Mouse (Mus musculus): ENCODE results near the gene Ctnna2. TPM values are rescaled to one million over a fixed set of nuclear protein-coding genes. Genes with fewer than 3 reads are reported as not detected.

Ctnna2 gene
- polyA plus RNA-seq, 1 experiment from 2014 or later: 1.2 TPM

DNA sequence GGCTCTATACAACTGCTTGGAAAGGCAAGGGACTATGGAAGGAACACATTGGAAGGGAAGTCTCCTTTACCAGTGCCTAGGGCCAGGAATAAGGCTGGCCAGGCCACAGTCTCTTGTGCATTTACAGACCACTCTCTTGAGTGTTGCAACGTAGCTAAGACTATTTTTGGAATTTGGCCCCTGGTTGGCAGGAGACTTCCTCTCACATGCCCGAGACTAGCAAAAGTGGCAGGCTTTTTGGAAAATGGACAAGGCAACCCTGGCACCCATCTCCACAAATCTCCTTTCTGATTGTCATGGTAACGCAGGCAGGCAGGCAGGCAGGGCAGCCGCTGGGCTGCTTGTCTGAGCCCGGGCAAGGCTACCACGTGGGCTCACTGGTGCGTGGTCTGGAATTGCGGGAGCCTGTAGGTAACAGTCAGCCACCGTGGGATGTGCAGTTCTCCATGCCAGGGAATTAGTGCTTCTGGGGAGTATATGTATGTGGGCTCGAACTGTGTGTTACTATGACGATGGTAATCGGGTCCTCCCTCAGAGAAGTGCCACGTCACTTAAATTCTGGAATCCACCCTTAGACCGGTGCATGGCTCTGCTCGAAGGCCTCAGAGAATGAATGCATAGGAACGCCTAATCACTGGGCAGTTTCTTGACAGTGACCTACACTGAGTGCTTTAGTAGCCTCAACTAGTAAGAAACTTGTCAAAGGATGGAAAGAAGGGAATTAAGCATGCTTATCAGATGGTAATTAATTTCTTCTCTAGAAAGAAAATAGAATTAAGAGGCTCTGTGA, 756.5 kb downstream of the Ctnna2 start:
- Histone ChIP-seq H3K4me3 (ENCODE audit: low read length) (no peak overlapping the region), H3K27me3 (ENCODE audit: control insufficient read depth, insufficient read depth, low read length) (no peaks in the 10 kb centered on the region), H3K4me1 (ENCODE audit: control insufficient read depth, insufficient read depth, low read length) (no peaks in the 10 kb centered on the region), H3K4me2 (ENCODE audit: low read depth, low read length) (no peak overlapping the region), H3K9me3 (replicated peaks; ENCODE audit: control insufficient read depth, low read length) (no peaks in the 10 kb centered on the region), H3K36me3 (ENCODE audit: control insufficient read depth, insufficient read depth) (no peaks in the 10 kb centered on the region), H3K27ac (ENCODE audit: low read length) (no peak overlapping the region), H3K9ac (ENCODE audit: low read length) (no peak overlapping the region)
- no peak for ATAC-seq (replicated peaks; ENCODE audit: extremely low read depth, insufficient read depth, low FRiP score)
- WGBS: 68% methylated on average over 16 of the region's 16 CpGs

GRCm38 (mm10) chr6:77220776-77221175, 758.7 kb downstream of the Ctnna2 start:
- H3K9me3 ChIP-seq (replicated peaks; ENCODE audit: control insufficient read depth, low read length): no peaks in the 10 kb centered on the region
- H3K36me3 ChIP-seq (ENCODE audit: control insufficient read depth, insufficient read depth): no peaks in the 10 kb centered on the region
- ATAC-seq (replicated peaks; ENCODE audit: extremely low read depth, insufficient read depth, low FRiP score): no peak
- no peak overlapping the region for H3K27ac ChIP-seq (ENCODE audit: low read length)
- H3K9ac ChIP-seq (ENCODE audit: low read length): no peak overlapping the region
- no peak overlapping the region for H3K4me2 ChIP-seq (ENCODE audit: low read depth, low read length)
- no peak overlapping the region for H3K4me3 ChIP-seq (ENCODE audit: low read length)
- H3K27me3 ChIP-seq (ENCODE audit: control insufficient read depth, insufficient read depth, low read length): no peaks in the 10 kb centered on the region
- 70% methylated on average over 4 of the region's 4 CpGs for WGBS
- no peaks in the 10 kb centered on the region for H3K4me1 ChIP-seq (ENCODE audit: control insufficient read depth, insufficient read depth, low read length)

DNA sequence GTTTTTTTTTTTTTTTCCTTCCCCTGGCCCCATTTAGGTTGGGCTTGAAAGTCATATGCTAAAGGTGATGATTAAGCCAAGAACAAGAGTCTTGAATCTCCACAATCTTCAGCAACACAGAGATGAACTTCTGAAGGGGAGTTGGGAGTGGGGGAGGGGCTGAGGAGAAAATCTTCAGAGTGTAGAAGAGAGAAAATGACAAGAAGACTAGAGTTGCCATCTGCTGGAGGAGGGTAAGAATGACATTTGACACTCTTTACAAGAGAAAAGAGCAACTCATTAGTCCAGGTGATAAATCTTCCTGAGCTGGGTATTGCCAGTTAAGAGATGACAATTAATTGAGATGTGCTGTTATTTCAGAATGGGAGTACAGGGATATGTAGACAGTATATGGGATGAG, 760.6 kb downstream of the Ctnna2 start:
- Histone ChIP-seq H3K27ac (ENCODE audit: low read length) (no peak overlapping the region), H3K36me3 (ENCODE audit: control insufficient read depth, insufficient read depth) (no peaks in the 10 kb centered on the region), H3K4me2 (ENCODE audit: low read depth, low read length) (no peak overlapping the region), H3K9ac (ENCODE audit: low read length) (no peak overlapping the region), H3K4me3 (ENCODE audit: low read length) (no peak overlapping the region), H3K4me1 (ENCODE audit: control insufficient read depth, insufficient read depth, low read length) (no peaks in the 10 kb centered on the region), H3K27me3 (ENCODE audit: control insufficient read depth, insufficient read depth, low read length) (no peaks in the 10 kb centered on the region), H3K9me3 (replicated peaks; ENCODE audit: control insufficient read depth, low read length) (no peaks in the 10 kb centered on the region)
- no peak for ATAC-seq (replicated peaks; ENCODE audit: extremely low read depth, insufficient read depth, low FRiP score)

- no peaks in the 10 kb centered on the region for H3K4me1 ChIP-seq (ENCODE audit: control insufficient read depth, insufficient read depth, low read length)
- no peak overlapping the region for H3K9ac ChIP-seq (ENCODE audit: low read length)
- 72% methylated on average over 4 of the region's 4 CpGs for WGBS
- no peak overlapping the region for H3K4me2 ChIP-seq (ENCODE audit: low read depth, low read length)
- ATAC-seq (replicated peaks; ENCODE audit: extremely low read depth, insufficient read depth, low FRiP score): no peak
- H3K4me3 ChIP-seq (ENCODE audit: low read length): no peak overlapping the region
- H3K9me3 ChIP-seq (replicated peaks; ENCODE audit: control insufficient read depth, low read length): no peaks in the 10 kb centered on the region
- no peak overlapping the region for H3K27ac ChIP-seq (ENCODE audit: low read length)
- no peaks in the 10 kb centered on the region for H3K27me3 ChIP-seq (ENCODE audit: control insufficient read depth, insufficient read depth, low read length)
- H3K36me3 ChIP-seq (ENCODE audit: control insufficient read depth, insufficient read depth): no peaks in the 10 kb centered on the region
Measured at GRCm38 (mm10) chr6:77215322-77215721, 764.2 kb downstream of the Ctnna2 start.

DNA sequence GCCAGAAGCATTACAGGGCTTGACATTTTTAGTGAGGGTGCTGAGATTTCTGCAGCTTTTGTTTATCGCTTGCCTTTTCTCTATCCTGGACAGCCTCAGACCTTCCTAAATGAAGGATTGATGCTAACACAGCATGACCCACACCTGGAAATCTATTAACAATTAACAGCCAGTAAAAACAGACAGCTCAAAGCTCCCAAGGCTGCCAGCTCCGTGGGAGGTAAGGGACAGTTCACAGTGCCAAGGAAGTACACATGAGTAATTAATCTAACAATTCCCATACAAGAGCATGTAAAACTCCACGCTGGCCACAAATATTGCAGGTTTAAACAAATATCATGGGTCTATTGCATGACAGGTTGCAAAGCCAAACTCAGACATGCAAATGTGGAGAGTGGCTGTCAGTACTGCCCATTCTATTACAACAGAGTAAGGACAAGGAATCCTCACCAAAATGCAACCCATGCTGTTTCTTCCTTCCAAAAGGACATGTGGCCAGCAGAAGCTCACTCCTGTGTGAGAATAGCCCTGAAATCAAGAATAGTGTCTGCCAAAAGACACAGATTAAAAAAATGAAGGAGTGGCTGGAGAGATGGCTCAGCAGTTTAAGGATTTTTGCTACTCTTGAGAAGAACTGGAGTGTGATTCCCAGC, 765.6 kb downstream of the Ctnna2 start:
- Histone ChIP-seq H3K9ac (ENCODE audit: low read length) (no peak overlapping the region), H3K36me3 (ENCODE audit: control insufficient read depth, insufficient read depth) (no peaks in the 10 kb centered on the region), H3K27me3 (ENCODE audit: control insufficient read depth, insufficient read depth, low read length) (no peaks in the 10 kb centered on the region), H3K4me2 (ENCODE audit: low read depth, low read length) (no peak overlapping the region), H3K4me3 (ENCODE audit: low read length) (no peak overlapping the region), H3K27ac (ENCODE audit: low read length) (no peak overlapping the region), H3K9me3 (replicated peaks; ENCODE audit: control insufficient read depth, low read length) (no peaks in the 10 kb centered on the region), H3K4me1 (ENCODE audit: control insufficient read depth, insufficient read depth, low read length) (no peaks in the 10 kb centered on the region)
- 43% methylated on average over 3 of the region's 3 CpGs for WGBS
- ATAC-seq (replicated peaks; ENCODE audit: extremely low read depth, insufficient read depth, low FRiP score): no peak

GRCm38 (mm10) chr6:77209929-77210328, 769.6 kb downstream of the Ctnna2 start:
- WGBS: 66% methylated on average over 3 of the region's 3 CpGs
- Histone ChIP-seq H3K4me2 (ENCODE audit: low read depth, low read length) (no peak overlapping the region), H3K27me3 (ENCODE audit: control insufficient read depth, insufficient read depth, low read length) (no peaks in the 10 kb centered on the region), H3K9ac (ENCODE audit: low read length) (no peak overlapping the region), H3K9me3 (replicated peaks; ENCODE audit: control insufficient read depth, low read length) (no peaks in the 10 kb centered on the region), H3K4me3 (ENCODE audit: low read length) (no peak overlapping the region), H3K36me3 (ENCODE audit: control insufficient read depth, insufficient read depth) (no peaks in the 10 kb centered on the region), H3K4me1 (ENCODE audit: control insufficient read depth, insufficient read depth, low read length) (no peaks in the 10 kb centered on the region), H3K27ac (ENCODE audit: low read length) (no peak overlapping the region)
- ATAC-seq (replicated peaks; ENCODE audit: extremely low read depth, insufficient read depth, low FRiP score): no peak

GRCm38 (mm10) chr6:77209183-77209582, 770.3 kb downstream of the Ctnna2 start:
- H3K27ac ChIP-seq (ENCODE audit: low read length): no peak overlapping the region
- no peak overlapping the region for H3K4me3 ChIP-seq (ENCODE audit: low read length)
- no peaks in the 10 kb centered on the region for H3K4me1 ChIP-seq (ENCODE audit: control insufficient read depth, insufficient read depth, low read length)
- H3K4me2 ChIP-seq (ENCODE audit: low read depth, low read length): no peak overlapping the region
- H3K27me3 ChIP-seq (ENCODE audit: control insufficient read depth, insufficient read depth, low read length): no peaks in the 10 kb centered on the region
- no peaks in the 10 kb centered on the region for H3K36me3 ChIP-seq (ENCODE audit: control insufficient read depth, insufficient read depth)
- no peak for ATAC-seq (replicated peaks; ENCODE audit: extremely low read depth, insufficient read depth, low FRiP score)
- no peak overlapping the region for H3K9ac ChIP-seq (ENCODE audit: low read length)
- H3K9me3 ChIP-seq (replicated peaks; ENCODE audit: control insufficient read depth, low read length): no peaks in the 10 kb centered on the region
- WGBS: 74% methylated on average over 1 of the region's 1 CpGs

DNA sequence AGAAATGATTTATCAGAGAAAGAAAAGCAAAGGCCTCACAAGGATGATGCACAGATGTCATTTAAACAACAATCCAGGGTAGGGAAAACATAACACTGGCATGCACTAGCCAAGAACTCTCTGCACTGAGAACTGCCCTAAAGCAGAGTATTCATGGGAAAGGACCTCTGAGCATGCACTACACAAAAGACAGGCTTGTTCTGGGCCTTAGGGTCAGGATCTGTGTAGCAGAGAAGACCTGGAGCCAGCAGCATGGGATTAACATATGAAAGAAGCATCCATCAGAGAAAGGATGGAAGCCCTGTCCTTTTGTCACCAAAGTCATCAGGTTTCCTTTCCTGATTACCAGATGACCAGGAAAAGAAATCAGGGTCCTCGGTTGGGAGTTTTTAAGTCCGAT, 780.1 kb downstream of the Ctnna2 start:
- Histone ChIP-seq H3K27ac (ENCODE audit: low read length) (no peak overlapping the region), H3K36me3 (ENCODE audit: control insufficient read depth, insufficient read depth) (no peaks in the 10 kb centered on the region), H3K4me2 (ENCODE audit: low read depth, low read length) (no peak overlapping the region), H3K4me1 (ENCODE audit: control insufficient read depth, insufficient read depth, low read length) (no peaks in the 10 kb centered on the region), H3K9ac (ENCODE audit: low read length) (no peak overlapping the region), H3K4me3 (ENCODE audit: low read length) (no peak overlapping the region), H3K9me3 (replicated peaks; ENCODE audit: control insufficient read depth, low read length) (no peaks in the 10 kb centered on the region), H3K27me3 (ENCODE audit: control insufficient read depth, insufficient read depth, low read length) (no peaks in the 10 kb centered on the region)
- WGBS: 61% methylated on average over 2 of the region's 2 CpGs
- no peak for ATAC-seq (replicated peaks; ENCODE audit: extremely low read depth, insufficient read depth, low FRiP score)

DNA sequence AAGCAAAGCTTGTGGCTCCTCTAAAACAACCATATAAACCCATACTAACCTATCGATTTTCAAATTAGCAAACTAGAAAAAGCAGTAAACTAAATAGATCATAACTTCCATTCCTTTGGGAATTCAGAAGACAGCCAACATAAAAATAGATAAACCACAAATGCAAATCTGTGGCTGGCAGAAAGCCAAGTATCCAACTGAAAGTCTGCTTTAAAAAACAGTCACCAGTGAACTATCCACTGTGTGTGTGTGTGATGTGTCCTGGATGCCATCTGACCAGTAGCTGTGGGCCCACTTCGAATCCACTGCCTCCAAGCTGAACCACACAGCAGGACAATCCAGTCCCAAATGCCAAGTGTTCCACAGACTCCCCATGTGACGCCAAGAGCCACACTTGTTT, 782.8 kb downstream of the Ctnna2 start:
- 82% methylated on average over 3 of the region's 3 CpGs for WGBS
- Histone ChIP-seq H3K27me3 (ENCODE audit: control insufficient read depth, insufficient read depth, low read length) (no peaks in the 10 kb centered on the region), H3K4me1 (ENCODE audit: control insufficient read depth, insufficient read depth, low read length) (no peaks in the 10 kb centered on the region), H3K4me3 (ENCODE audit: low read length) (no peak overlapping the region), H3K9ac (ENCODE audit: low read length) (no peak overlapping the region), H3K4me2 (ENCODE audit: low read depth, low read length) (no peak overlapping the region), H3K27ac (ENCODE audit: low read length) (no peak overlapping the region), H3K36me3 (ENCODE audit: control insufficient read depth, insufficient read depth) (no peaks in the 10 kb centered on the region), H3K9me3 (replicated peaks; ENCODE audit: control insufficient read depth, low read length) (no peaks in the 10 kb centered on the region)
- ATAC-seq (replicated peaks; ENCODE audit: extremely low read depth, insufficient read depth, low FRiP score): no peak

Measured in heart, embryonic 16.5 days (tissue).